Mouse (Mus musculus) 3T3-L1 (cell line): ENCODE data around the gene Krt18.
"Not testable (repeated sequence)": the region's sequence is repeated elsewhere in the genome, so short reads cannot be mapped to it uniquely, and the experiment has no call there.

Source experiments
- DNase-seq: peaks from one replicate; pipeline ENCODE4 v3.0.0-alpha.2; 2015; ENCODE audit warnings: low read depth, low spot score

Krt18 gene

DNA sequence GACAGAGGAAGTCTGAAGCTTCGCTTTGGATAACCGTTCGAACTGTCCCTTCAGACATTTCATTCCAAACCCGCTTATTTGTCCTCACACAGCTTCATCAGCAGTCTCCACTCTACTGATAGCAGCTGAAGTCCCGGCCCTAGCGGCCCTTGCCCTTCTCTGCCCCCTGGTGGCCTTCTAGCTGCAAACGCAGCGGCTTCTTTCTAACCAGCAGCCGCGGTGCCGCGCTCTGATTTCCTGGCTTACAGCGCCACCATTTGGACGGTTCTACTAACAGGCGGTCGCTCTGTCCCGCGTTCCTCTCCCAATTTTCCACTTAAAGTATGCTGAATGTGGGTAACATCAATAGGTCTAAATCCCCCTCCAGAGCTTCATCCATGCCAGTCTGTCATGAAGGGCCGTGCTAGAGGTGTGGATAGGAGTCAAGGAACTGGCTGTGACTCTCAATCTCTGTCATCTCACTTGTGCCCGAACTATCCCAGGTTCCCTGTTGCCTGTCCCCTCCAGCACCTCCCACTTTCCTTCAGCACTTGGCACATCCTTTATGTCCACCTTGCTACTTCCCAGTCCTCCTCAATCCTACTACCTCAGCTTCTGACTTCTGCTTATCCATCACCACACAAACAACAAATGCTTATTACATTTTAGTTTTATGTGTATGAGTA lies 37.8 kb downstream of the Krt18 start:
- DNase-seq, result peak; percentile 97

DNA sequence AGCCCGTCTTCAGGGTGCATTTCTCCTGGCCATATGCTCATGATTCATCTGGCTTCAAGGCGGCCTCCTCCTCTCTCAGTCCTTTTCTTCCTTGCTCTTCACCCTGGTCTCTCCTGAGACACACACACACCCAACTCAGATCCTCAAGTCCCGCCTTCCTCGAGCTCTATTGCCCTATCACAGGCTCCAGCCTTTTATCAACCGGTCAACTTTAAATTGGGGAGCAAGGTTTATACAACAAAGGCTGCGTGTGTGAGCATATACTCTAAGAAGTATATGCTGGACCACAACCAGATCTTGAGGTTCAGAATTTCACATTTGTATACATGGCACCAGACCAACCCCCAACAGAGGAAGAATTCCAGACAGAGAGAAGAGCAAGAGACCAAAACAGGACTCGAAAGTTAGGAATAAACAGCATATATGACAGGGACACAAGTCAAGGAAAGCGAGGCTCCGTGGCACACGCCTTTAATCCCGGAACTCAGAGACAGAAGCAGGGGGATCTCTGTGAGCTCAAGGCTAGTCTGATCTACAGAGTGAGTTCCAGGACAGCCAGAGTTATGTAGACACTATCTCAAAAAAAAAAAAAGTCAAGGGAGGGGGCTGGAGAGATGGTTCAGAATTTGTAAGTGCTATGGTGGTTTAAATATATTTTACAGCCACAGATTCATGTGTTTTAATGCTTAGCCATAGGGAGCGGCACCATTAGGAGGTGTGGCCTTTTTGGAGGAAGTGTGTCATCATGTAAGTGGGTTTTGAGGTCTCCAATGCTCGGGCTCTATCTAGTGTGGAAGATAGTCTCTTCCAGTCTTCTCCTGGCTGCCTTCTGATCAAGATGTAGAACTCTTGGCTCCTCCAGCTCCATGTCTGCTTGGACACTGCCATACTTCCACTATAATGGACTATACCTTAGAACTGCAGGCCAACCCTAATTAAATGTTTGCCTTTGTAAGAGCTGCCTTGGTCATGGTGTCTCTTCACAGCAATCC lies 42.8 kb downstream of the Krt18 start:
- no peak for DNase-seq

DNA sequence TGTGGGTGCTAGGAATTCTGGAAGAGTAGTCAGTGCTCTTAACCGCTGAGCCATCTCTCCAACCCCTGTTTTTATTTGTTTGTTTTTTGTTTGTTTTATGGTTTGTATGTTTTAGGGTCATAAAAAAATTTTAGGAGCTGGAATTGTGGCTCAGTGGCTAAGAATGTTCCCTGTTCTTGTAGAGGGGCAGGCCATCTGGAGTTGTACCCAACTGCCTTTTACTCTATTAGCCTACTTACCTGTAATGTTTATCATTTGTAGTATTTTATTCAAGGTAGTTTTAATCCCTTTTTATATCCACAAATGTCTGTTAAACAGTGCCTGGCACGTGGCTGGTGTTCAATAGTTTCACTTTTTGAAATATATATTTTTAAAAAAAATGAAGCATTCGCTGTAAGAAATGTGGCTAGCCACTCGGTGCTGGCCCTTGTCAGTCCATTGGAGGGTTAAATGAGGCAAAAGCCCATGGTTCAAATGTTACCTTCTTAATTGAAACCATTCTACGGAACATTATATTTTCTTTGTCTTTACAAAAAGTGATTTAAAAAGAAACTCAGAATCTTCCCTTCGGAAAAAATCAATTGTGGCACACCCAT lies 45.1 kb downstream of the Krt18 start:
- no peak for DNase-seq

DNA sequence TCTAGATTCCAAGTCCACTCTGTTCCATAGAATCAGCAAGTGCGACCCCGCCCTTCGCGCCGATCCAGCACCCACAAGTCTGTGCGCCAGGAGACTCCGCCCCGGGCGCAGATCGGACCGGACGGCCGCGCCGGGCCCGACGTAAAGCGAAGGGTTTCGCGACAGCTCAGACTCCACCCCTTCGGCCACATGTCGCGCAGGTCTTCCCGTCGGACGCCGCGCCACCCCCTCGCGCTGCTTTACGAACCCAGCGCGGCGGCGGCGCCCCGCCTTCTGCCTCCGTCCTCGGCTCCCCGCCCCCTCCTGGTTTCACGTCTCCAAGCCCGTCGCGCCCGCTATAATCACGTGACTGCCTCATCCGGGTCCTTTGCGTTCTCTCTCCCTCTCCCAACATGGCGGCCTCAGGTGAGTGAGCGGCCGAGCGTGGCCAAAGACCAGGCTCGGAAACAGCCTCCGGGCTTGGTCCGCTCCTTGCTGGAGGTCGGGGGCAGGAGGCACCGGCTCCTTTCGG lies 45.6 kb downstream of the Krt18 start, which contains the start of gene Eif4b:
Gene Eif4b, plus strand, starts transcription at position 215 of the 511 bp plus-strand sequence.
- DNase-seq, result peak; percentile 100

DNA sequence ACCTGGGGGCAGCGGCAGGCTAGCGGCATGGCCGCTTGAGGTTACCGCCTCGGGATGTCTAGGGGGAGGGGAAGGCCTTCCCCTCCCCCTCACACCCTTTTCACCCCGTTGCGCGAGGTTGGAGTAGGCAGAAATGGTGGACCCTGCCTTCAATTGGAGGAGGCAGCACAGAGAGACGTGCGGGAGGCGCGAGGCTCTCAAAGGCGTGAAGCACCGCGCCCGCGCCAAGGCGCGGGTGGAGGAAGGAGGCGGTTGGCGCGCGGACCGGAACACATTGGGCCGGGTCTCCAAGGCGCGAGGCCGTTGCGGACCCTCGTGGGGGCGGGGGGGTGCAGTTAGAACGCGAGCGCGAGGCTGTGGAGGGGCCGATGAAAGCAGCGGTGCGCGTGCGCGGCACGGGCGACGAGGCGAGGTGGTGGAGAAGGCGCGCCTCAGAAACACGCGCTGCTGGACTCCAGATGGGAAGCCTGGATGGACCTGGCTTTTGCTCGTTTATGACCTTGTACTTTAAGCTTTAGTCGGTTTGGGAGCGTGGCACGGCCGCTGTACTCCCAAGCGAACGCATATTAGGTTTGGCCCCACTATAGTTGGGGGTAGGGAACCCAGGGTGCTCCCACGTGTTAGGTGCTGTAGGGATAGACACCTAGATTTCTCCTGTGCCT lies 46.2 kb downstream of the Krt18 start:
- peak; percentile 62 for DNase-seq

DNA sequence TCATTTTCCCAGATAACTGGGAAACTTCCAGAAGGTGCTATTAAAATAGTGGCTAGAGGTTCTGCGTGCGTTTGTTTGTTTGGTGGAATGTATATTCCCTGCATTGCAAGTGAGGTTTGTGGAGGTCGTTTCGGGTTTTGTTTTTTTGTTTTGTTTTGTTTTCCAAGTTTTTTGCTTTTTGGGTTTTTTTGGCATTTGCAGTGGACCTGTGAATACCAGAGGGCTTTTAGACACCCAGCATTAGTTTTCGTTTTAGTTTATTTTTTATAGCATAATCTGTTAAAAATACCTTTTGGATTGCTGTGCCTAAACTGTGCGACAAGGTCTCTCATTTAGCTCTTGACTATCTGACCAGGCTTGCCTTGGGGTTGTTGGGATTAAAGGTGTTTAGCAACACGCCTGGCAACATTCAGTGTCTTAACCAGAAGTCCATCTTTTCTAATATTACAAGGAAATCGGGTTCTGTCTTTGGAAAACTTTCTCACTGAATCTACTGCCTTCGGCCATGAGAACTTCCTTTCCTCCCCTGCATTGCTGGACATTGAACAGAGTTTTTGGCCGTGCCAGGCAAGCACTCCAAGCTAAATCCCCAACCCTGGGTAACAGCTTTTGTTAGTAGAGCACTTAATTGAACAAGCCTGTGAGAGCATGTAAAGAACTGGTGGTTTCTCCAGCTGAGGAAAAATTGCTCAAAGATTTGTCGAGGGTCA lies 47.1 kb downstream of the Krt18 start:
- DNase-seq, result no peak

DNA sequence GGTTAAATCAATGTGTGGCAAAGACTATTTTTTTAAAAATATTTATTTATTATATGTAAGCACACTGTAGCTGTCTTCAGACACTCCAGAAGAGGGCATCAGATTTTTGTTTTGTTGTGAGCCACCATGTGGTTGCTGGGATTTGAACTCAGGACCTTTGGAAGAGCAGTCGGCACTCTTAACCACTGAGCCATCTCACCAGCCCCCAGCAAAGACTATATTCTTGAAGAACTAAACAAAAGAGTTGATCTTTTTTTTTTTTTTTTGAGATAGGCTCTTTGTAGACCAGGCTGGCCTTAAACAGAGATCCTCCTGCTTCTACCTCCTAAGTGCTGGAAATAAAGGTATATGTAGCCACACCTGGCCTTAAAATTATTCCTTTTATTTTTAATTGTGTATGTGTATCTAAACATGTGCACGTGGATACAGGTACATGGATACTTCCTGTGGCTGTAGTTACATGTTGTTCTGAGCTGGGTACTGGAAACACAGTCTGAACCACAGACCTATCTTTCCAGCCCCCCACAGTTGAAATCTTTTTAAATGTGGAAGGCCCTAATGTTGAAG lies 49.2 kb downstream of the Krt18 start:
- no peak for DNase-seq

DNA sequence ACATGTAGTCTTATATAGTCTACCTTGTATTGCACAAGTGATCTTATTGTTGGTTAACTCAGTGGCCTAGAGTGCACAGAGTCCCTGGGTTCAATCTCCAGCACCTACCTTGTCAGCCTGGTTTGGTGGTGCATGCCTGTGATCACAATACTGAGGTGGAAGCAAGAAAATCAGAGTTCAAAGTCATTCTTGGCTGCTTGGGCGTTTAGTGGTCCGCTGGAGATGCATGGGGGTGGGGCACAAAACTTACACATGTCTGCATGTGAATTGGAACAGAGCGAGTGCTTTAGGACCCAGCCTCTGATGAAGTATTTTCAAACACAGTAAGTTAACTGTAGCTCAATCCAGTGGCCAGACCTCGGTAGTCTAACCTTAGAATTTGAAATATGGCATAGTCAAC lies 51.2 kb downstream of the Krt18 start:
- no peak for DNase-seq

DNA sequence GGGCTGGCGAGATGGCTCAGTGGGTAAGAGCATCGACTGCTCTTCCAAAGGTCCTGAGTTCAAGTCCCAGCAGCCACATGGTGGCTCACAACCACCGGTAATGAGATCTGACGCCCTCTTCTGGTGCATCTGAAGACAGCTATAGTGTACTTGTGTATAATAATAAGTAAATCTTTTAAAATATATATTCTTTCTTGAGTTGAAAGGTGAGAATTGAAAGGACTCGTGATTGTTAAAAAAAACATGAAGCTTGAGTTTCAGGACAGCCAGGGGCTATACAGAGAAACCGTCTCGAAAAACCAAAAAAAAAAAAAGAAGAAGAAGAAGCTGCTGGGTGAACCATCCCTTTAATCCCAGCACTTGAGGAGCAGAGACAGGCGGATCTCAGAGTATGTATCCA lies 51.9 kb downstream of the Krt18 start:
- DNase-seq, result not testable (repeated sequence)

DNA sequence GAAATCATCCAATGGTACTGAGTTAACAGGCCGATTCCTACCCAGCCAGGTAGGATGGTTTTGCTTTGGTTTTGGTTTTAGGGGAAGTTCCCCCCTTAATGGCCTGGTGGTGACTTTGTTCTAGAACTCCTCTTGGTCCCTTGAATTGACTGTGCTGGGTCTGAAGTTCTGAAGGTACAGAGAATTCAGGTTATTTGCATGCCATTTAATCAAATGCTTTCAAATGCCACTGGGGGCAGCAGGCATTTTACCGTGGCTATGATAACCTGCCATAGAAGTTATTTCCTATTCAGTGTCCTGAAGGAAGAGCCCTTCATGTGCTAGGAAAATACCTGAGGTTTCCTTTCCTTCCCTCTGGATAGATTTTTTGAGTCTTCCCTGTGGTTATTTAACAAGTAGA lies 52.4 kb downstream of the Krt18 start:
- peak; percentile 45 for DNase-seq
